Mouse (Mus musculus): ENCODE results near the gene Ddx3x. TPM values are rescaled to one million over a fixed set of nuclear protein-coding genes. Genes with fewer than 3 reads are reported as not detected.
"Not testable (repeated sequence)": the region's sequence is repeated elsewhere in the genome, so short reads cannot be mapped to it uniquely, and the experiment has no call there.

Gene Ddx3x
- polyA plus RNA-seq (2014; fragmentation: Nextera tagmentation; extraction: Ambion mirVana) = 186 and 187 TPM in 2 replicates

GRCm38 (mm10) chrX:13280409-13281328 is at the start of gene Ddx3x:
TSS of gene Ddx3x (plus strand) at chrX:13280970.
- H3K9me3 ChIP-seq (ENCODE audit: control insufficient read depth, low read length) = no peaks in the 10 kb centered on the region
- peak within 1 kb of the TSS; percentile 98 for H3K27ac ChIP-seq (ENCODE audit: low read depth, low read length)
- H3K4me2 ChIP-seq (ENCODE audit: low read depth) = peak within 1 kb of the TSS; percentile 71
- peaks cover 5% of the 10 kb centered on the region; the same call in 1 of the 2 replicates for H3K4me1 ChIP-seq (ENCODE audit: control insufficient read depth, insufficient read depth, low read length)
- WGBS = under 1% methylated on average over 56 of the region's 57 CpGs
- DNase-seq (ENCODE audit: low spot score) (peak; percentile 94), ATAC-seq (ENCODE audit: insufficient read depth, low FRiP score, low TSS enrichment) (peak; percentile 95)
- no peaks in the 10 kb centered on the region for H3K36me3 ChIP-seq (ENCODE audit: control insufficient read depth, insufficient read depth, low read length)
- no peaks in the 10 kb centered on the region for H3K27me3 ChIP-seq (ENCODE audit: control insufficient read depth, insufficient read depth, low read length)
- H3K4me3 ChIP-seq (ENCODE audit: low read depth, low read length) = peak within 1 kb of the TSS; percentile 74
- H3K9ac ChIP-seq (ENCODE audit: low read length) = peak within 1 kb of the TSS; percentile 99

GRCm38 (mm10) chrX:13231243-13231642 is 49.5 kb upstream of the Ddx3x start:
- peak; percentile 20; the same call in 1 of the 2 replicates for ATAC-seq (ENCODE audit: insufficient read depth, low FRiP score, low TSS enrichment)
- DNase-seq (ENCODE audit: low spot score) = no peak
- H3K27ac ChIP-seq (ENCODE audit: low read depth, low read length) = peak overlapping the region; percentile 0; the same call in 1 of the 2 replicates
- no peak overlapping the region for H3K4me3 ChIP-seq (ENCODE audit: low read depth, low read length)
- H3K9ac ChIP-seq (ENCODE audit: low read length) = no peak overlapping the region; the same call in 1 of the 2 replicates
- H3K4me1 ChIP-seq (ENCODE audit: control insufficient read depth, insufficient read depth, low read length) = no peaks in the 10 kb centered on the region
- H3K4me2 ChIP-seq (ENCODE audit: low read depth) = 0 out of 2 replicates have a peak overlapping the region, but pooled peaks have one; percentile 24
- H3K27me3 ChIP-seq (ENCODE audit: control insufficient read depth, insufficient read depth, low read length) = no peaks in the 10 kb centered on the region
- no peaks in the 10 kb centered on the region for H3K9me3 ChIP-seq (ENCODE audit: control insufficient read depth, low read length)
- H3K36me3 ChIP-seq (ENCODE audit: control insufficient read depth, insufficient read depth, low read length) = no peaks in the 10 kb centered on the region
- WGBS = 49% methylated on average over 9 of the region's 9 CpGs

- H3K4me1 ChIP-seq (ENCODE audit: control insufficient read depth, insufficient read depth, low read length); H3K9me3 ChIP-seq (ENCODE audit: control insufficient read depth, low read length); H3K9ac ChIP-seq (ENCODE audit: low read length); DNase-seq (ENCODE audit: low spot score); H3K4me3 ChIP-seq (ENCODE audit: low read depth, low read length); H3K27me3 ChIP-seq (ENCODE audit: control insufficient read depth, insufficient read depth, low read length); ATAC-seq (ENCODE audit: insufficient read depth, low FRiP score, low TSS enrichment); H3K4me2 ChIP-seq (ENCODE audit: low read depth); H3K27ac ChIP-seq (ENCODE audit: low read depth, low read length); H3K36me3 ChIP-seq (ENCODE audit: control insufficient read depth, insufficient read depth, low read length): not testable (repeated sequence)
- WGBS = 95% methylated on average over 1 of the region's 1 CpGs
Measured at GRCm38 (mm10) chrX:13232834-13233233, 47.9 kb upstream of the Ddx3x start.

- Histone ChIP-seq H3K4me3 (ENCODE audit: low read depth, low read length) (no peak overlapping the region), H3K36me3 (ENCODE audit: control insufficient read depth, insufficient read depth, low read length) (no peaks in the 10 kb centered on the region), H3K9me3 (ENCODE audit: control insufficient read depth, low read length) (no peaks in the 10 kb centered on the region), H3K27ac (ENCODE audit: low read depth, low read length) (no peak overlapping the region), H3K4me1 (ENCODE audit: control insufficient read depth, insufficient read depth, low read length) (no peaks in the 10 kb centered on the region), H3K4me2 (ENCODE audit: low read depth) (no peak overlapping the region), H3K9ac (ENCODE audit: low read length) (no peak overlapping the region), H3K27me3 (ENCODE audit: control insufficient read depth, insufficient read depth, low read length) (no peaks in the 10 kb centered on the region)
- DNase-seq (ENCODE audit: low spot score) (no peak), ATAC-seq (ENCODE audit: insufficient read depth, low FRiP score, low TSS enrichment) (no peak)
- WGBS = 59% methylated on average over 2 of the region's 2 CpGs
Measured at GRCm38 (mm10) chrX:13233631-13234030, 47.1 kb upstream of the Ddx3x start.

- no peak for ATAC-seq (ENCODE audit: insufficient read depth, low FRiP score, low TSS enrichment)
- no peak overlapping the region for H3K27ac ChIP-seq (ENCODE audit: low read depth, low read length)
- 40% methylated on average over 4 of the region's 4 CpGs for WGBS
Measured at GRCm38 (mm10) chrX:13234709-13235108, 46.1 kb upstream of the Ddx3x start.

GRCm38 (mm10) chrX:13236100-13236568 is 44.6 kb upstream of the Ddx3x start:
- no peak overlapping the region for H3K4me2 ChIP-seq (ENCODE audit: low read depth)
- H3K4me1 ChIP-seq (ENCODE audit: control insufficient read depth, insufficient read depth, low read length) = no peaks in the 10 kb centered on the region
- H3K9ac ChIP-seq (ENCODE audit: low read length) = no peak overlapping the region
- H3K27ac ChIP-seq (ENCODE audit: low read depth, low read length) = 0 out of 2 replicates have a peak overlapping the region, but pooled peaks have one; percentile 34
- H3K36me3 ChIP-seq (ENCODE audit: control insufficient read depth, insufficient read depth, low read length) = no peaks in the 10 kb centered on the region
- no peaks in the 10 kb centered on the region for H3K9me3 ChIP-seq (ENCODE audit: control insufficient read depth, low read length)
- ATAC-seq (ENCODE audit: insufficient read depth, low FRiP score, low TSS enrichment) = peak; percentile 31; the same call in 1 of the 2 replicates
- no peak overlapping the region for H3K4me3 ChIP-seq (ENCODE audit: low read depth, low read length)
- H3K27me3 ChIP-seq (ENCODE audit: control insufficient read depth, insufficient read depth, low read length) = 0 out of 2 replicates have a peak, but pooled peaks cover 4% of the 10 kb centered on the region
- WGBS = 38% methylated on average over 2 of the region's 2 CpGs
- DNase-seq (ENCODE audit: low spot score) = no peak

More at GRCm38 (mm10) chrX:13234709-13235108, 46.1 kb upstream of the Ddx3x start:
- no peaks in the 10 kb centered on the region for H3K4me1 ChIP-seq (ENCODE audit: control insufficient read depth, insufficient read depth, low read length)
- no peak overlapping the region for H3K4me3 ChIP-seq (ENCODE audit: low read depth, low read length)
- no peaks in the 10 kb centered on the region for H3K9me3 ChIP-seq (ENCODE audit: control insufficient read depth, low read length)
- H3K4me2 ChIP-seq (ENCODE audit: low read depth) = no peak overlapping the region
- no peak for DNase-seq (ENCODE audit: low spot score)
- no peak overlapping the region for H3K9ac ChIP-seq (ENCODE audit: low read length)
- H3K27me3 ChIP-seq (ENCODE audit: control insufficient read depth, insufficient read depth, low read length) = 0 out of 2 replicates have a peak, but pooled peaks cover 4% of the 10 kb centered on the region
- H3K36me3 ChIP-seq (ENCODE audit: control insufficient read depth, insufficient read depth, low read length) = no peaks in the 10 kb centered on the region

GRCm38 (mm10) chrX:13239455-13239854 is 41.3 kb upstream of the Ddx3x start:
- H3K27ac ChIP-seq (ENCODE audit: low read depth, low read length) = no peak overlapping the region
- H3K4me3 ChIP-seq (ENCODE audit: low read depth, low read length) = no peak overlapping the region
- H3K9ac ChIP-seq (ENCODE audit: low read length) = no peak overlapping the region
- H3K9me3 ChIP-seq (ENCODE audit: control insufficient read depth, low read length) = no peaks in the 10 kb centered on the region
- H3K4me1 ChIP-seq (ENCODE audit: control insufficient read depth, insufficient read depth, low read length) = no peaks in the 10 kb centered on the region
- ATAC-seq (ENCODE audit: insufficient read depth, low FRiP score, low TSS enrichment) (no peak), DNase-seq (ENCODE audit: low spot score) (no peak)
- 91% methylated on average over 6 of the region's 6 CpGs for WGBS
- 0 out of 2 replicates have a peak, but pooled peaks cover 4% of the 10 kb centered on the region for H3K27me3 ChIP-seq (ENCODE audit: control insufficient read depth, insufficient read depth, low read length)
- no peak overlapping the region for H3K4me2 ChIP-seq (ENCODE audit: low read depth)
- H3K36me3 ChIP-seq (ENCODE audit: control insufficient read depth, insufficient read depth, low read length) = no peaks in the 10 kb centered on the region

- peak overlapping the region; percentile 96 for H3K27ac ChIP-seq (ENCODE audit: low read depth, low read length)
- peak; percentile 14 for DNase-seq (ENCODE audit: low spot score)
- no peak overlapping the region; the same call in 1 of the 2 replicates for H3K9ac ChIP-seq (ENCODE audit: low read length)
- peak overlapping the region; percentile 31; the same call in 1 of the 2 replicates for H3K4me3 ChIP-seq (ENCODE audit: low read depth, low read length)
- no peaks in the 10 kb centered on the region for H3K4me1 ChIP-seq (ENCODE audit: control insufficient read depth, insufficient read depth, low read length)
- 0 out of 2 replicates have a peak, but pooled peaks cover 4% of the 10 kb centered on the region for H3K27me3 ChIP-seq (ENCODE audit: control insufficient read depth, insufficient read depth, low read length)
- ATAC-seq (ENCODE audit: insufficient read depth, low FRiP score, low TSS enrichment) = no peak
- H3K4me2 ChIP-seq (ENCODE audit: low read depth) = peak overlapping the region; percentile 56
- H3K9me3 ChIP-seq (ENCODE audit: control insufficient read depth, low read length) = no peaks in the 10 kb centered on the region
- no peaks in the 10 kb centered on the region for H3K36me3 ChIP-seq (ENCODE audit: control insufficient read depth, insufficient read depth, low read length)
- 16% methylated on average over 11 of the region's 11 CpGs for WGBS
Measured at GRCm38 (mm10) chrX:13240646-13241425, 39.9 kb upstream of the Ddx3x start.
